Mouse (Mus musculus) heart, adult 18-20 months (tissue): Measurements from ENCODE around the gene Hist1h2aa. TPM values are rescaled to one million over a fixed set of nuclear protein-coding genes. Genes with fewer than 3 reads are reported as not detected.

Source experiments
- DNase-seq, 2 experiments: peaks; one replicate each; pipeline ENCODE4 v3.0.0; 2021 to 2022; ENCODE audit warnings: mixed read lengths in 1 of 2
- microRNA-seq, 2 experiments: library from miRNA; unstranded; fragments of <30 nt; microRNA quantifications; one replicate each; pipeline ENCODE4 v1.2.0; 2022
- total RNA-seq, 2 experiments: library from RNA; stranded (reverse); gene quantifications; 2 replicates each; pipeline ENCODE4 v1.2.3; 2021

The Hist1h2aa gene
- total RNA-seq, 2 experiments from 2014 or later = not detected

GRCm38 (mm10) chr13:23946254-23946653, 12.0 kb downstream of the Hist1h2aa start:
- DNase-seq = no peak

GRCm38 (mm10) chr13:23949484-23950246, 15.4 kb downstream of the Hist1h2aa start:
- peak; percentile 20 to 34 for DNase-seq

- DNase-seq = peak; percentile 6 to 33
Observed at GRCm38 (mm10) chr13:23950928-23951327, 16.7 kb downstream of the Hist1h2aa start.

GRCm38 (mm10) chr13:23959776-23960175, 25.5 kb downstream of the Hist1h2aa start:
- DNase-seq = no peak

- no peak for DNase-seq
Observed at GRCm38 (mm10) chr13:23964909-23965308, 30.6 kb downstream of the Hist1h2aa start.

- DNase-seq = no peak
Observed at GRCm38 (mm10) chr13:23971870-23972269, 37.6 kb downstream of the Hist1h2aa start.

- DNase-seq = peak in 1 of 2 experiments; percentile 7
Observed at GRCm38 (mm10) chr13:23972271-23972670, 38.0 kb downstream of the Hist1h2aa start.

Small RNA genes lying within 50 kb of the gene (microRNA-seq; reads per million reads assigned to microRNA genes)
- gene Gm44344 = 0 reads per million in 2 experiments

Other genes starting within 250 kb of the Hist1h2aa start
- not detected for gene Hist1h1t, start 238.6 kb upstream of the Hist1h2aa start, total RNA-seq
- gene Hist1h4c, start 236.0 kb upstream of the Hist1h2aa start, total RNA-seq = 10 to 100 TPM; 42.5 to 46.8 TPM
- gene Hfe, start 223.6 kb upstream of the Hist1h2aa start, total RNA-seq = 10 to 100 TPM; 60.9 to 64.1 TPM
- gene Hist1h1c, start 195.7 kb upstream of the Hist1h2aa start, total RNA-seq = 100 to 1,000 TPM; 162 to 175 TPM
- gene Hist1h3c, start 188.9 kb upstream of the Hist1h2aa start, total RNA-seq = 1 to 10 TPM; 2.5 to 3.4 TPM
- 1 to 10 TPM; 7.4 to 8.1 TPM for gene Hist1h2bb, start 187.7 kb upstream of the Hist1h2aa start, total RNA-seq
- 1 to 10 TPM; 5.8 to 6.8 TPM for gene Hist1h2ab, start 183.3 kb upstream of the Hist1h2aa start, total RNA-seq
- 10 to 100 TPM in 1 of 2 experiments, 1 to 10 TPM in 1; 8.3 to 10.5 TPM for gene Hist1h3b, start 182.2 kb upstream of the Hist1h2aa start, total RNA-seq
- gene Hist1h4b, start 177.4 kb upstream of the Hist1h2aa start, total RNA-seq = 10 to 100 TPM in 1 of 2 experiments, 1 to 10 TPM in 1; 9.6 to 10.9 TPM
- gene Hist1h4a, start 173.2 kb upstream of the Hist1h2aa start, total RNA-seq = 1 to 10 TPM; 5.4 to 6.4 TPM
- gene Hist1h3a, start 172.1 kb upstream of the Hist1h2aa start, total RNA-seq = 10 to 100 TPM in 1 of 2 experiments, 1 to 10 TPM in 1; 7.5 to 10.7 TPM
- 1 to 10 TPM; 4.3 to 5.4 TPM for gene Hist1h1a, start 170.8 kb upstream of the Hist1h2aa start, total RNA-seq
- gene Trim38, start 164.5 kb upstream of the Hist1h2aa start, total RNA-seq = under 1 TPM in 1 of 2 experiments, not detected in 1; 0.21 TPM
- not detected for gene Slc17a2, start 127.5 kb upstream of the Hist1h2aa start, total RNA-seq
- gene Slc17a3, start 95.0 kb upstream of the Hist1h2aa start, total RNA-seq = not detected
- not detected for gene Slc17a1, start 66.7 kb upstream of the Hist1h2aa start, total RNA-seq
- gene Slc17a4, start 19.5 kb upstream of the Hist1h2aa start, total RNA-seq = not detected
- not detected for gene Hist1h2ba, start 306 bp upstream of the Hist1h2aa start, total RNA-seq
- not detected for gene Scgn, start 56.8 kb downstream of the Hist1h2aa start, total RNA-seq